Mouse (Mus musculus): ENCODE data around the gene Apoa2. TPM values are rescaled to one million over a fixed set of nuclear protein-coding genes. Genes with fewer than 3 reads are reported as not detected.

The Apoa2 gene
- total RNA-seq (2023) = not detected

GRCm38 (mm10) chr1:171224857-171225256 is at the start of gene Apoa2:
Gene Apoa2 (plus strand): TSS chr1:171225054.

GRCm38 (mm10) chr1:171195887-171196397 is 28.9 kb upstream of the Apoa2 start, which contains the start of gene Pcp4l1:
Gene Pcp4l1 (minus strand): TSS chr1:171196268.

GRCm38 (mm10) chr1:171213801-171214496 is 10.9 kb upstream of the Apoa2 start, which contains the start of gene Nr1i3:
Gene Nr1i3 (plus strand): TSS chr1:171213970.

GRCm38 (mm10) chr1:171222238-171223155 is 2.4 kb upstream of the Apoa2 start, which contains the start of gene Tomm40l:
Gene Tomm40l (minus strand): TSS chr1:171222514.

GRCm38 (mm10) chr1:171234126-171234525 is 9.3 kb downstream of the Apoa2 start, which contains the start of gene Fcer1g:
Gene Fcer1g (minus strand): TSS chr1:171234365.

GRCm38 (mm10) chr1:171249913-171250600 is 25.2 kb downstream of the Apoa2 start, which contains the start of gene Adamts4:
Gene Adamts4 (plus strand): TSS chr1:171250421.

GRCm38 (mm10) chr1:171250680-171251593 is 26.1 kb downstream of the Apoa2 start, which contains the start of gene Ndufs2:
Gene Ndufs2 (minus strand): TSS chr1:171251388.

GRCm38 (mm10) chr1:171269848-171270572 is 45.2 kb downstream of the Apoa2 start, which contains the start of gene B4galt3:
Gene B4galt3 (plus strand): TSS chr1:171270328.

Other genes with a start within 250 kb of the Apoa2 start
- 1 to 10 TPM in 1 of 2 experiments, not detected in 1; 1.1 TPM for gene Fcgr2b, start 248.5 kb upstream of the Apoa2 start, total RNA-seq (2023)
- gene Fcgr4, start 206.1 kb upstream of the Apoa2 start, total RNA-seq (2023) = under 1 TPM in 1 of 2 experiments, not detected in 1; 0.44 TPM
- 1 to 10 TPM; 1.6 to 2.6 TPM for gene Fcgr3, start 160.1 kb upstream of the Apoa2 start, total RNA-seq (2023)
- not detected for gene Cfap126, start 111.1 kb upstream of the Apoa2 start, total RNA-seq (2023)
- gene Sdhc, start 74.5 kb upstream of the Apoa2 start, total RNA-seq (2023) = 100 to 1,000 TPM; 106 to 111 TPM
- not detected for gene Mpz, start 74.3 kb upstream of the Apoa2 start, total RNA-seq (2023)
- not detected for gene Pcp4l1, start 28.8 kb upstream of the Apoa2 start, total RNA-seq (2023)
- not detected for gene Nr1i3, start 11.1 kb upstream of the Apoa2 start, total RNA-seq (2023)
- gene Tomm40l, start 2.5 kb upstream of the Apoa2 start, total RNA-seq (2023) = 10 to 100 TPM; 25.7 to 28.9 TPM
- gene Fcer1g, start 9.3 kb downstream of the Apoa2 start, total RNA-seq (2023) = 1 to 10 TPM; 7.7 to 8.1 TPM
- under 1 TPM in 1 of 2 experiments, not detected in 1; 0.12 TPM for gene Adamts4, start 25.4 kb downstream of the Apoa2 start, total RNA-seq (2023)
- gene Ndufs2, start 26.3 kb downstream of the Apoa2 start, total RNA-seq (2023) = 100 to 1,000 TPM; 121 to 130 TPM
- 10 to 100 TPM; 79.2 to 92.2 TPM for gene B4galt3, start 45.3 kb downstream of the Apoa2 start, total RNA-seq (2023)
- gene Ppox, start 56.1 kb downstream of the Apoa2 start, total RNA-seq (2023) = 10 to 100 TPM; 51.6 to 65.3 TPM
- 10 to 100 TPM; 53.0 to 56.2 TPM for gene Usp21, start 62.9 kb downstream of the Apoa2 start, total RNA-seq (2023)
- gene Ufc1, start 70.0 kb downstream of the Apoa2 start, total RNA-seq (2023) = 10 to 100 TPM; 48.0 to 48.5 TPM
- gene Dedd, start 104.1 kb downstream of the Apoa2 start, total RNA-seq (2023) = 10 to 100 TPM; 32.7 to 39.0 TPM
- 10 to 100 TPM; 23.7 to 25.1 TPM for gene Nit1, start 120.6 kb downstream of the Apoa2 start, total RNA-seq (2023)
- gene Pfdn2, start 120.6 kb downstream of the Apoa2 start, total RNA-seq (2023) = 10 to 100 TPM; 66.7 to 68.1 TPM
- gene Klhdc9, start 135.7 kb downstream of the Apoa2 start, total RNA-seq (2023) = under 1 TPM; 0.36 to 0.47 TPM
- not detected for gene Nectin4, start 145.0 kb downstream of the Apoa2 start, total RNA-seq (2023)
- 100 to 1,000 TPM; 224 to 247 TPM for gene Arhgap30, start 163.9 kb downstream of the Apoa2 start, total RNA-seq (2023)
- 100 to 1,000 TPM in 1 of 2 experiments, 10 to 100 TPM in 1; 99.1 to 103 TPM for gene Usf1, start 186.3 kb downstream of the Apoa2 start, total RNA-seq (2023)
- gene Tstd1, start 193.8 kb downstream of the Apoa2 start, total RNA-seq (2023) = 1 to 10 TPM; 6.0 to 8.0 TPM
- gene F11r, start 212.5 kb downstream of the Apoa2 start, total RNA-seq (2023) = under 1 TPM in 1 of 2 experiments, not detected in 1; 0.92 TPM

All from T-cell, adult 66 days (primary cell).